Mouse (Mus musculus): ENCODE measurements around the gene Zfhx2.

- TF ChIP-seq CTCF (IDR thresholded peaks at IDR 0.05; ENCODE audit: borderline replicate concordance, extremely low read depth, insufficient read depth, insufficient read length) (no peak), POLR2A (IDR thresholded peaks at IDR 0.05; ENCODE audit: borderline replicate concordance, extremely low read depth, insufficient read depth, insufficient read length, poor library complexity, severe bottlenecking) (no peak)
Measured at GRCm38 (mm10) chr14:55028333-55028835, 63.7 kb downstream of the Zfhx2 start.
